Mouse (Mus musculus) heart, embryonic 16.5 days (tissue): ENCODE measurements around the gene Prodh2. TPM values are rescaled to one million over a fixed set of nuclear protein-coding genes. Genes with fewer than 3 reads are reported as not detected.

Experiments used
- ATAC-seq: fragments of 200-750 bp; cut with Nextera tagmentation; replicated peaks from 2 replicates; pipeline ENCODE4 v1.8.0; 2017; ENCODE audit warnings: moderate number of reproducible peaks; ENCODE audit not compliant: insufficient read depth, low FRiP score; ENCODE audit errors: extremely low read depth
- H3K27ac ChIP-seq: fragments of 300-500 bp; sonication (generic); 2 replicates; pipeline ENCODE4 v1.5.1; 2014; ENCODE audit warnings: mild to moderate bottlenecking, low read length, control low read depth, moderate library complexity
- H3K27me3 ChIP-seq: fragments of 300-500 bp; sonication (generic); 2 replicates; pipeline ENCODE4 v1.6.1; 2014; ENCODE audit warnings: low read length, mixed read lengths; ENCODE audit not compliant: control insufficient read depth, insufficient read depth
- H3K36me3 ChIP-seq: fragments of 300-500 bp; sonication (generic); 2 replicates; pipeline ENCODE4 v1.6.1; 2014; ENCODE audit not compliant: control insufficient read depth, insufficient read depth
- H3K4me1 ChIP-seq: fragments of 300-500 bp; sonication (generic); 2 replicates; pipeline ENCODE4 v1.6.1; 2014; ENCODE audit warnings: low read length, mixed read lengths; ENCODE audit not compliant: control insufficient read depth, insufficient read depth
- H3K4me2 ChIP-seq: fragments of 300-500 bp; sonication (generic); 2 replicates; pipeline ENCODE4 v1.6.1; 2014; ENCODE audit warnings: low read depth, mild to moderate bottlenecking, control low read depth, low read length
- H3K4me3 ChIP-seq: fragments of 300-500 bp; sonication (generic); 2 replicates; pipeline ENCODE4 v1.5.1; 2014; ENCODE audit warnings: mild to moderate bottlenecking, control low read depth, low read length
- H3K9ac ChIP-seq: fragments of 300-500 bp; sonication (generic); 2 replicates; pipeline ENCODE4 v1.6.1; 2014; ENCODE audit warnings: low read length, control low read depth
- H3K9me3 ChIP-seq: fragments of 300-500 bp; sonication (generic); replicated peaks from 2 replicates; pipeline ENCODE4 v1.6.1; 2016; ENCODE audit warnings: low read length; ENCODE audit not compliant: control insufficient read depth
- WGBS: fragments of 180-500 bp; shearing (Covaris S2); extraction: QIAGEN DNeasy Blood & Tissue Kit; methylation state at CpG from one replicate; pipeline ENCODE4 v1.1.7; 2014; 5-methylcytosine and 5-hydroxymethylcytosine counted together
- polyA plus RNA-seq: library from polyadenylated mRNA; unstranded; fragments of >200 nt; fragmentation: Nextera tagmentation; extraction: Ambion mirVana; gene quantifications from 2 replicates; pipeline ENCODE4 v1.2.1, GENCODE M21; 2015

Prodh2 gene
- polyA plus RNA-seq: 0.09 TPM in 1 of 2 replicates, not detected in the other

DNA sequence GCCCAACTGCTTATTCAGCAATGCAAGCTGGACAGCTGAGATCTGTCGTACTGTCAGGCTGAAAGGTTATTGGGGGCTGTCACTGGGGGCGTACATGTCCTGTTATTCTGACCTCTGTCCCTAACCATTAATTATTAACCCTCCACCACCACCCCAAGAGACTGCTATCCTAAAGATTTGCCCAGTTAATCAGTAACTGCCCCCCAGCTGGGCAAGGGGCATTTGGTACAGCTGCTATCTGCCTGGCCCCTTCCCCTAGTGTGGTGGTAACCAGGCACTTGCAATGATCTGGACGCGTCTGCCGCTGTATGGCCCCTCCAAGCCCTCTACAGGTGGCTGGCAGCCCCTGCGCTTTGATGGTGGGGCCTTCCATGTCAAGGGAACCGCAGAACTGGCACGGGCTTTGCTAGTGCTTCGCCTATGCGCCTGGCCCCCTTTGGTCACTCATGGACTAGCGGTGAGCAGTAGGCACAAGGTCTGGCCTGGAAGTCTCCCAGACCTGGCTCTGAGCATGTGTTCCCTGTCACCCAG lies at the start of gene Prodh2:
Gene Prodh2 (plus strand): TSS at position 222 of the 531 bp plus-strand sequence.
- H3K36me3 ChIP-seq: no peaks in the 10 kb centered on the region
- WGBS: 53% methylated on average over 11 of the region's 11 CpGs
- no peak within 1 kb of the TSS for H3K9ac ChIP-seq
- no peak for ATAC-seq
- H3K4me3 ChIP-seq: no peak within 1 kb of the TSS
- 0 out of 2 replicates have a peak, but pooled peaks cover 5% of the 10 kb centered on the region for H3K27me3 ChIP-seq
- H3K4me1 ChIP-seq: no peaks in the 10 kb centered on the region
- no peak within 1 kb of the TSS for H3K27ac ChIP-seq
- H3K4me2 ChIP-seq: no peak within 1 kb of the TSS
- H3K9me3 ChIP-seq: no peaks in the 10 kb centered on the region

DNA sequence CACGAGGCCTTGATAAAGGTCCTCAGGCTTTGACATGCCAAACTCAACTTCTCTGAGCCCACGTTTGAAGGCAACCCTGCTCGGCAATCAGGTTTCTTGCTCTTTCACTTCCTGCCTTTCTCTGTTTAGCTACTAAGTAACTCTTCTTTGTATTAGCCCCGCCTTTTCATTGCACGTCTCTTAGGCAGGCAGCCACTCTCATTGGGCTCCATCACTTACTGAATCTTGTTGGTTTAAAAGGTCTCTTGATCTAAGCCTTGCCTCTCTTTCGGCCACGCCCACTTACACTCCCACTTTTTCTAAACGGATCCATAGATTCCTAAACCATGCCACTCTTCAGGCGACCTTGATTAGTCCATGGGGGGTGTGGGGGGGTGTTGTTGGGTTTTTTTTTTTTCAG lies 49.7 kb upstream of the Prodh2 start:
- ATAC-seq: no peak
- Histone ChIP-seq H3K4me1 (peaks cover 8% of the 10 kb centered on the region), H3K4me3 (no peak overlapping the region), H3K27me3 (peaks cover 38% of the 10 kb centered on the region), H3K4me2 (peak overlapping the region; percentile 91; the same call in 1 of the 2 replicates), H3K9me3 (0 out of 2 replicates have a peak, but pooled peaks cover 2% of the 10 kb centered on the region), H3K36me3 (no peaks in the 10 kb centered on the region), H3K27ac (no peak overlapping the region), H3K9ac (no peak overlapping the region)
- WGBS: 22% methylated on average over 9 of the region's 9 CpGs

DNA sequence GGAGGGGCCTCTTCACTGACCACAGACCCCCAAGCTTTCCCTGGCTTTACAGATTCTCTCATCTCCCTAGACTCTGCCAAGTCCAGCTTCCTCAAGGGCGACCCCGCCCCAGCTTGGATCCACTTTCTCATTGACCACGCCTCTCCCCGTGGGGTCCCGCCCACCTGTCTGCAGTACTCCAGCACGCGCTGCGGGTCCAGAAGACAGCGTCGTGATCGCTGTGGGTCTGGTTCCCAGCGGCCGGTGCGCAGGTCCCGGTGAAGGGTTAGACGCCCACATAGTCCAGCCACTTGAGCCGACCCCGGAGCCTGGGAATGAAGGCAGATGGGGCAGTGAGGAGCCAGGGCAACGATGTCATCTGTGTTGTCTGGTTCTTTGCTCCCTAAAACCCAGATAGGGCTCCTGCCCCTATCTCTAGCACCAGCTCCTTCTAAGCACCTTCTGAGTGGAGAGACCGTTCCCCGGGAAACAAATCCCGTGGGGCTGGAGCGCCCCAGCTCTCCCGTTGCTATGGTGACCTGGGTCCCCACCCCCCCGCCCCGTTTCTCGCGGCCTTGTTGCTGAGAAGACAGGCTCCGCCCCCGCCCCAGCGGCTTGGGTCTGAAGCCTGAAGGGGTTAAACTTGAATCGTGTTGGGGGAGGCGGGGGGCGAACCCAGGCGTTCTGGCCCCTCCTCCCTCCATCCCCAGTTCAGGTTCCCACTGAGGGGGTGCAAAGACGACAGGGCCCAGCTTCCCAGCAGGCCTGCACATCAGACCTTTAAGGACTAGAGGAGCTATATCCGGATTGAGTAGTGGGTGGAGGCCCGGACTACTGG lies 49.1 kb upstream of the Prodh2 start:
- Histone ChIP-seq H3K27ac (no peak overlapping the region), H3K9me3 (0 out of 2 replicates have a peak, but pooled peaks cover 2% of the 10 kb centered on the region), H3K27me3 (peaks cover 38% of the 10 kb centered on the region), H3K4me2 (peak overlapping the region; percentile 91), H3K9ac (peak overlapping the region; percentile 75; the same call in 1 of the 2 replicates), H3K4me1 (peaks cover 8% of the 10 kb centered on the region), H3K4me3 (peak overlapping the region; percentile 68), H3K36me3 (no peaks in the 10 kb centered on the region)
- no peak for ATAC-seq
- 2% methylated on average over 38 of the region's 38 CpGs for WGBS

DNA sequence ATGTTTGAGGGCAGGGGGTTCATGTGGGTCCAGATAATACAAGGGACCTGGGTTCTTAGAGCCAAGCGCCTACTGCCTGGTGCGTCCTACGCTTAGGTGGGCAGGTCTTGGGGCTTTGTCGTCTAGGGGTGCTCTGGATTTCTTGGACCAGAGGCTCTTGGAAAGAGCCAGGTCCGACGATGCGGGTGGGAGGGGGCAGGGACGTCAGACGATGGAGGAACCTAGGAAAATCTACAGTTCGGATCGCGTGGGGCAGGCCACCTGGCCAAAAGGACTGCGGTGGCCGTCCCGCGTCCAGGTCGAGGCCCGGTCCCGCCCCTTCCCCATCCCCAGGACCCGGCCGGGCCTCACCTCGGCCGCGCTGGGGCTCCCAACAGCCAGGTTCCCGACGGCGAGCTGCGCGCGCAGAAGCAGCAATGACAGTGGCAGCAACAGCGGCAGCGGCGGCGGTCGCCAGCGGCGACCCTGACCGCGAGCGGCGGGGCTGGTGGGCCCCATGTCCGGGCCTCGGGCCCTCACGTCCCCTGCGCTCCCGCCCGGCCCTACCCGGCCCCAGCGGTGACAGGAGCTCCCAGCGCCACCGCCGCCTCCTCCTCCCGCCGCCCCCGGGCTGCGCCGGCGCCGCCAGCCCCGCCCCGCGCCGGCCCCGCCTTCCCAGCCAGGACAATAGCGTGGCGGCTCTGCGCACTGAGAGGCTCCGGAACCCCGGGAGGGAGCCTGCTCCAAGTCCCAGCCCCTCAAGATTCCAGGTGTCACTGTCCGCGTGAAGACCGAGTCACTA lies 48.3 kb upstream of the Prodh2 start, which contains the start of gene Aplp1:
Gene Aplp1 (minus strand): TSS at position 565 of the 781 bp plus-strand sequence.
- no peaks in the 10 kb centered on the region for H3K36me3 ChIP-seq
- 0 out of 2 replicates have a peak, but pooled peaks cover 2% of the 10 kb centered on the region for H3K9me3 ChIP-seq
- H3K4me2 ChIP-seq: peak within 1 kb of the TSS; percentile 91
- peaks cover 8% of the 10 kb centered on the region for H3K4me1 ChIP-seq
- H3K9ac ChIP-seq: peak within 1 kb of the TSS; percentile 75
- peaks cover 34% of the 10 kb centered on the region for H3K27me3 ChIP-seq
- under 1% methylated on average over 65 of the region's 72 CpGs for WGBS
- H3K27ac ChIP-seq: no peak within 1 kb of the TSS
- ATAC-seq: peak; percentile 64; the same call in 1 of the 2 replicates
- H3K4me3 ChIP-seq: peak within 1 kb of the TSS; percentile 68

DNA sequence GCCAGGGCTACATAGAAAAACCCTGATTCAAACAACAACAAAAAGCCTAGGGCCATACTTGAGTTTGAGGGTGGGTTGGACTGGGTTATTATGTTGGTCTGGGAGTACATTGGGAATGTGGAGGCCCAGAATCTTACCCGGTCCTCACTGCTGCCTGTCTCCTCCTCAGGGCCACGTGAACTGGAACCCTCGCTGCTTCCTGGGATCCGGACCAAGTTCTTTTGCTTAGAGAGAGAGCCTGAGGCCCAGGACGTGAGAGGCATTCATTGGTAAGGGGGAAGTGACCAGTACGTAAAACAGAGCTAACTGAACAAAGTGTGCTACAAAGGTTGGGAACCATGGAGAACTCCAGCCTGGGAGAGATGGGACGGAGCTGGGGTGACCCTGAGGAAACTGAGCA lies 43.2 kb upstream of the Prodh2 start:
- H3K27ac ChIP-seq: no peak overlapping the region
- no peaks in the 10 kb centered on the region for H3K36me3 ChIP-seq
- H3K9ac ChIP-seq: no peak overlapping the region
- H3K27me3 ChIP-seq: peaks cover 39% of the 10 kb centered on the region
- H3K9me3 ChIP-seq: 0 out of 2 replicates have a peak, but pooled peaks cover 2% of the 10 kb centered on the region
- H3K4me2 ChIP-seq: no peak overlapping the region
- H3K4me3 ChIP-seq: no peak overlapping the region
- 60% methylated on average over 7 of the region's 7 CpGs for WGBS
- H3K4me1 ChIP-seq: peaks cover 2% of the 10 kb centered on the region
- ATAC-seq: no peak

DNA sequence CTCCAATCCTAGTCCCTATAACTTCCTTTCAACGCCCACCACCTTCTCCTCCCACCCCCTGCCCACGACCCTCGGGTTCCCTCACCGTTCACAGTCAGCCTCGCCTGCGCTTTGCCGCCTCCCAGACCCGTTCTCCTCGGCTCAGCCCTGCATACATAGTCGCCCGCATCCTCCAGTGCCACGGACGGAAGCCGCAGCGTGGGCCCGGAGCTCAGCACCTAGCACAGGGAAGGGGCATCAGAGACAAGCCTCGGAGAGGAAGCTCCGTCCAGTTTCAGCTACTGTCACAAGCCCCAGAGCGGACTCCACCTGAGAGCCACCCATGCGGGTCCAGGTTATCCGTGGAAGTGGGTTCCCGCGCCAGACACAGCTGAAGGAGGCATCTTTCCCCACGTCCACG lies 40.1 kb upstream of the Prodh2 start:
- H3K9me3 ChIP-seq: no peaks in the 10 kb centered on the region
- H3K27me3 ChIP-seq: peaks cover 59% of the 10 kb centered on the region
- no peak overlapping the region for H3K9ac ChIP-seq
- H3K4me3 ChIP-seq: no peak overlapping the region
- H3K4me1 ChIP-seq: peaks cover 2% of the 10 kb centered on the region; the same call in 1 of the 2 replicates
- ATAC-seq: no peak
- no peak overlapping the region for H3K27ac ChIP-seq
- WGBS: 19% methylated on average over 25 of the region's 25 CpGs
- H3K4me2 ChIP-seq: no peak overlapping the region
- no peaks in the 10 kb centered on the region for H3K36me3 ChIP-seq

DNA sequence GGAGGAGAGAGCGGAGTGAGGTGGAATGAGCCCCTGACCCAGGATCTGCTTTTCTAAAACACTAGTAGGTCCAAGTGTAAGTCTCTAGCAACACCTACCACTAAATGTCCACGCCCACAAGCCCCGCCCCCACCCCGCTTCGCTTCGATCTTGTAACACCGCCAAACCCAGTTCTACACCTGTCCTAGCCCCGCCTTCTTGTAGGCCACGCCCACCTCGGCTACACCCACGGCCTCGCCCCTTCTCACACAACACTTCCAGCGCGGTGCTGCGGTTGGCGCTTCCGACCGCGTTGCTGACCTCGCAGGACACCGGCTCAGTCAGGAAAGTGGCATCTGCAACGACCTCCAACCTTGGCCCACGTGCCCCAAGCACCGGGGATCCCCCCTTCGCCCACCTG lies 39.7 kb upstream of the Prodh2 start:
- WGBS: 2% methylated on average over 25 of the region's 25 CpGs
- no peak overlapping the region for H3K4me2 ChIP-seq
- no peak overlapping the region for H3K27ac ChIP-seq
- H3K36me3 ChIP-seq: no peaks in the 10 kb centered on the region
- ATAC-seq: no peak
- peaks cover 2% of the 10 kb centered on the region; the same call in 1 of the 2 replicates for H3K4me1 ChIP-seq
- no peak overlapping the region for H3K4me3 ChIP-seq
- no peaks in the 10 kb centered on the region for H3K9me3 ChIP-seq
- H3K9ac ChIP-seq: no peak overlapping the region
- H3K27me3 ChIP-seq: peaks cover 62% of the 10 kb centered on the region

DNA sequence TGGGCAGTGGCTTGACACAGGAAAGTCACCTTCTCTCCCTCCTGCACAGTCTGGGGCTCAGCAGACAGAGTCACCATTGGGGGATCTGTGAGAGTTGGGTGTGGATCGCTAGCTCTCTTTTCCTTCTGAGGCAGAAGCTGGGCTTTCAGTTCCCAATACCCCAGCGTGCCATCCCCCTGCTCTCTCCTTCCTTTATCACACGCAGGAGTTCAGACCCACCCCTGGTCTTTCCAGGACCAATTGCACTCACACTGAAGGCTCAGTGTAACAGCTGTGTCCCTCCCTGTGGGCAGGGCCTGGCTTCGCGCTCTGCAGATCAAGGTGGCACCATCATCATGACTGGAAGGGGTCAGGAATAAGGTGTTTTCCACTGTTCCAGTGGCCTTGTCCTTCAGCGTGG lies 39.2 kb upstream of the Prodh2 start:
- no peaks in the 10 kb centered on the region for H3K36me3 ChIP-seq
- H3K9me3 ChIP-seq: no peaks in the 10 kb centered on the region
- no peak for ATAC-seq
- no peak overlapping the region for H3K27ac ChIP-seq
- no peak overlapping the region for H3K4me2 ChIP-seq
- no peak overlapping the region for H3K4me3 ChIP-seq
- WGBS: 14% methylated on average over 6 of the region's 6 CpGs
- peaks cover 2% of the 10 kb centered on the region; the same call in 1 of the 2 replicates for H3K4me1 ChIP-seq
- peaks cover 67% of the 10 kb centered on the region for H3K27me3 ChIP-seq
- no peak overlapping the region for H3K9ac ChIP-seq
